Mouse (Mus musculus): Measurements from ENCODE around the gene Pdcl2.

Pdcl2 gene

GRCm38 (mm10) chr5:76330953-76331352 lies at the start of gene Pdcl2:
TSS of gene Pdcl2 (minus strand) at chr5:76331156.
- DNase-seq (ENCODE audit: low spot score in 2 of 2): no peak

- no peak for DNase-seq (ENCODE audit: low spot score in 2 of 2)
Measured at GRCm38 (mm10) chr5:76379216-76379615, 48.3 kb upstream of the Pdcl2 start.

- DNase-seq (ENCODE audit: low spot score in 2 of 2): no peak
Measured at GRCm38 (mm10) chr5:76369215-76369840, 38.4 kb upstream of the Pdcl2 start.

- no peak for DNase-seq (ENCODE audit: low spot score in 2 of 2)
Measured at GRCm38 (mm10) chr5:76365406-76365805, 34.5 kb upstream of the Pdcl2 start.

GRCm38 (mm10) chr5:76363453-76364104 lies 32.6 kb upstream of the Pdcl2 start, which contains the start of gene Nmu:
TSS of gene Nmu (minus strand) at chr5:76363788.
- no peak for DNase-seq (ENCODE audit: low spot score in 2 of 2)

- DNase-seq (ENCODE audit: low spot score in 2 of 2): no peak
Measured at GRCm38 (mm10) chr5:76360786-76361185, 29.8 kb upstream of the Pdcl2 start.

- no peak for DNase-seq (ENCODE audit: low spot score in 2 of 2)
Measured at GRCm38 (mm10) chr5:76360057-76360456, 29.1 kb upstream of the Pdcl2 start.

- peak; percentile 59 to 61 for DNase-seq (ENCODE audit: low spot score in 2 of 2)
Measured at GRCm38 (mm10) chr5:76351953-76352611, 21.1 kb upstream of the Pdcl2 start.

- no peak for DNase-seq (ENCODE audit: low spot score in 2 of 2)
Measured at GRCm38 (mm10) chr5:76351537-76351936, 20.6 kb upstream of the Pdcl2 start.

GRCm38 (mm10) chr5:76346137-76346536 lies 15.2 kb upstream of the Pdcl2 start:
- peak; percentile 47 to 57 for DNase-seq (ENCODE audit: low spot score in 2 of 2)

- no peak for DNase-seq (ENCODE audit: low spot score in 2 of 2)
Measured at GRCm38 (mm10) chr5:76340931-76341330, 10.0 kb upstream of the Pdcl2 start.

GRCm38 (mm10) chr5:76337100-76337499 lies 6.1 kb upstream of the Pdcl2 start:
- no peak for DNase-seq (ENCODE audit: low spot score in 2 of 2)

GRCm38 (mm10) chr5:76333833-76334232 lies 2.9 kb upstream of the Pdcl2 start:
- no peak for DNase-seq (ENCODE audit: low spot score in 2 of 2)

- peak in 1 of 2 experiments; percentile 11 for DNase-seq (ENCODE audit: low spot score in 2 of 2)
Measured at GRCm38 (mm10) chr5:76327296-76327695, 3.7 kb downstream of the Pdcl2 start.

- no peak for DNase-seq (ENCODE audit: low spot score in 2 of 2)
Measured at GRCm38 (mm10) chr5:76325113-76325512, 5.8 kb downstream of the Pdcl2 start.

- DNase-seq (ENCODE audit: low spot score in 2 of 2): peak in 1 of 2 experiments; percentile 45
Measured at GRCm38 (mm10) chr5:76321249-76322196, 9.4 kb downstream of the Pdcl2 start.

- peak in 1 of 2 experiments; percentile 9 for DNase-seq (ENCODE audit: low spot score in 2 of 2)
Measured at GRCm38 (mm10) chr5:76308206-76308605, 22.8 kb downstream of the Pdcl2 start.

GRCm38 (mm10) chr5:76306261-76306660 lies 24.7 kb downstream of the Pdcl2 start:
- no peak for DNase-seq (ENCODE audit: low spot score in 2 of 2)

GRCm38 (mm10) chr5:76305616-76306015 lies 25.3 kb downstream of the Pdcl2 start:
- DNase-seq (ENCODE audit: low spot score in 2 of 2): peak in 1 of 2 experiments; percentile 34

- DNase-seq (ENCODE audit: low spot score in 2 of 2): peak; percentile 94 to 95
Measured at GRCm38 (mm10) chr5:76304452-76305341, 26.3 kb downstream of the Pdcl2 start, which contains the start of gene Clock. TSS of gene Clock (minus strand) at chr5:76304792.
